In the genomic region with DNA sequence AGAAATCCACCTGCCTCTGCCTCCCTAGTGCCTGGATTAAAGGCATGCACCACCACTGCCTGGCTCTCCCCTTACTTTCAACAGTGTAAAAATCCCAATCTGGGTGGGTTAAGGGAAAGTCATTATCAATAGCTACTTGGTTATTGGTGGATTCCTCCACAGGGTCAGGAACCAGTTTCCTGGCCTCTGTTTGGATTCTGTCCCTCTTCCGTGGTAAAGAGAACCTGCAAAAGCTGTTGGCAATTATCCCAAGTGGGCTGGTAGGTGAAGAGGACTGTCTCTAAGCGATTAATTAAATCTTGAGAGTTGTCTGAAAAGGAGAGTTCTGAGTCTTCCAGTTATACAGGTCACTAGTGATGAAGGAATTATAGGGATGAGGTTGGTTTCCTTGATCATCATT, we compare ENCODE assay signal across 15 mouse cellular contexts.
DNase-seq lines count a peak whose midpoint lies in the region.
"Had no signal": no experiment of that assay in that cellular context is flagged by ENCODE, and none has a peak within 500 bp of the region (broad histone marks: within the 10 kb centered on the region; RNA-seq: fewer than 3 reads in every experiment).

No protein-coding gene starts in this region.

- peak; percentile 25 for DNase-seq in kidney, adult 9 months
- no peak for DNase-seq in kidney, adult 18-20 months
- DNase-seq in cerebellum, adult 18-20 months, result peak; percentile 34 to 41
- peak; percentile 74 for DNase-seq in cerebellum, adult 9-10 months
- DNase-seq in embryo, embryonic 10.5 days (ENCODE audit: low spot score), result no peak
- no peak for DNase-seq in thymus, postnatal 36 days
- no peak for DNase-seq in lung, postnatal 25 days (ENCODE audit: low spot score)
- DNase-seq: adrenal gland, adult 8-10 months; adrenal gland, postnatal 36 days; embryo, embryonic 11 days; gastrocnemius, adult 2 months; gastrocnemius, postnatal 36 days; heart, adult 18-20 months; heart, postnatal 10 days; heart, postnatal 4 days had no signal

Comparison
In these comparisons a context has a peak if more than half of its experiments do, and no peak if none do; other contexts are left out.
1. DNase-seq: peak in kidney, adult 9 months (single experiment), cerebellum, adult 18-20 months (2 of 2) and cerebellum, adult 9-10 months (single experiment); none in kidney, adult 18-20 months (single experiment), embryo, embryonic 10.5 days (single experiment), thymus, postnatal 36 days (0 of 2) and lung, postnatal 25 days (single experiment).